Mouse (Mus musculus): ENCODE data around the gene Uqcr11. TPM values are rescaled to one million over a fixed set of nuclear protein-coding genes. Genes with fewer than 3 reads are reported as not detected.

The Uqcr11 gene
- total RNA-seq, 1 experiment: 995 TPM

- H3K9ac ChIP-seq (ENCODE audit: insufficient read depth, low read depth, low read length, poor library complexity, severe bottlenecking): no peak overlapping the region
- peaks cover 0 to 6% of the 10 kb centered on the region in 2 experiments; a peak in 1 of 4 replicates for H3K4me1 ChIP-seq (ENCODE audit: control insufficient read depth in 2 of 2, insufficient read depth in 2 of 2, low read length in 2 of 2, poor library complexity in 1 of 2)
- TF ChIP-seq HCFC1 (IDR thresholded peaks at IDR 0.05; ENCODE audit: borderline replicate concordance, insufficient read depth, low read length) (no peak), CHD2 (IDR thresholded peaks at IDR 0.05; ENCODE audit: low read depth, low read length) (no peak), ZNF384 (IDR thresholded peaks at IDR 0.05; ENCODE audit: low read depth, low read length) (no peak), ZC3H11A (IDR thresholded peaks at IDR 0.05; ENCODE audit: borderline replicate concordance, low read depth, low read length) (no peak), MAFK (IDR thresholded peaks at IDR 0.05; ENCODE audit: insufficient read depth, low read depth, low read length) (no peak)
- no peaks in the 10 kb centered on the region for H3K36me3 ChIP-seq (ENCODE audit: control insufficient read depth, insufficient read depth, low read length, poor library complexity, severe bottlenecking)
- H3K9me3 ChIP-seq (ENCODE audit: control insufficient read depth, insufficient read depth, low read depth, low read length): no peaks in the 10 kb centered on the region
- H3K4me3 ChIP-seq (ENCODE audit: insufficient read depth in 1 of 2, low read depth in 1 of 2, low read length in 2 of 2, poor library complexity in 1 of 2, severe bottlenecking in 1 of 2): peak overlapping the region in 1 of 2 experiments; percentile 13; a peak in 1 of 4 replicates
- in situ Hi-C loops (cut with MboI; ENCODE audit: low sequenced_read_pairs in 2 of 2, unreplicated experiment in 2 of 2): loop anchor here in 1 of 2 experiments (10.0 kb wide), 1 partner anchor 197 kb away; the partner anchor contains the start of genes 1600002K03Rik and Efna2
- no peak for DNase-seq (ENCODE audit: low read depth, low spot score)
- no peak overlapping the region for H3K27ac ChIP-seq (ENCODE audit: insufficient read depth, low read depth, low read length, poor library complexity, severe bottlenecking)
Observed at GRCm38 (mm10) chr10:80371983-80372382, 34.6 kb downstream of the Uqcr11 start.

GRCm38 (mm10) chr10:80371411-80371966 is 35.1 kb downstream of the Uqcr11 start:
- no peak for DNase-seq (ENCODE audit: low read depth, low spot score)
- Histone ChIP-seq H3K4me3 (ENCODE audit: insufficient read depth in 1 of 2, low read depth in 1 of 2, low read length in 2 of 2, poor library complexity in 1 of 2, severe bottlenecking in 1 of 2) (peak overlapping the region; percentile 13 to 49; a peak in 3 of 4 replicates), H3K9ac (ENCODE audit: insufficient read depth, low read depth, low read length, poor library complexity, severe bottlenecking) (peak overlapping the region; percentile 25; the same call in 1 of the 2 replicates), H3K4me1 (ENCODE audit: control insufficient read depth in 2 of 2, insufficient read depth in 2 of 2, low read length in 2 of 2, poor library complexity in 1 of 2) (peaks cover 0 to 6% of the 10 kb centered on the region in 2 experiments; a peak in 1 of 4 replicates), H3K36me3 (ENCODE audit: control insufficient read depth, insufficient read depth, low read length, poor library complexity, severe bottlenecking) (no peaks in the 10 kb centered on the region), H3K27ac (ENCODE audit: insufficient read depth, low read depth, low read length, poor library complexity, severe bottlenecking) (no peak overlapping the region), H3K9me3 (ENCODE audit: control insufficient read depth, insufficient read depth, low read depth, low read length) (no peaks in the 10 kb centered on the region)
- in situ Hi-C loops (cut with MboI; ENCODE audit: low sequenced_read_pairs in 2 of 2, unreplicated experiment in 2 of 2): loop anchor here in 1 of 2 experiments (10.0 kb wide), 1 partner anchor 197 kb away; the partner anchor contains the start of genes 1600002K03Rik and Efna2
- TF ChIP-seq MAFK (IDR thresholded peaks at IDR 0.05; ENCODE audit: insufficient read depth, low read depth, low read length) (no peak), ZC3H11A (IDR thresholded peaks at IDR 0.05; ENCODE audit: borderline replicate concordance, low read depth, low read length) (no peak), HCFC1 (IDR thresholded peaks at IDR 0.05; ENCODE audit: borderline replicate concordance, insufficient read depth, low read length) (no peak), CHD2 (IDR thresholded peaks at IDR 0.05; ENCODE audit: low read depth, low read length) (peak; percentile 91), ZNF384 (IDR thresholded peaks at IDR 0.05; ENCODE audit: low read depth, low read length) (no peak)

- in situ Hi-C loops (cut with MboI; ENCODE audit: low sequenced_read_pairs in 2 of 2, unreplicated experiment in 2 of 2): loop anchor here in 1 of 2 experiments (10.0 kb wide), 1 partner anchor 195 kb away; the partner anchor contains the start of genes 1600002K03Rik and Efna2
- Histone ChIP-seq H3K9me3 (ENCODE audit: control insufficient read depth, insufficient read depth, low read depth, low read length) (no peaks in the 10 kb centered on the region), H3K27ac (ENCODE audit: insufficient read depth, low read depth, low read length, poor library complexity, severe bottlenecking) (no peak overlapping the region), H3K9ac (ENCODE audit: insufficient read depth, low read depth, low read length, poor library complexity, severe bottlenecking) (no peak overlapping the region), H3K4me1 (ENCODE audit: control insufficient read depth in 2 of 2, insufficient read depth in 2 of 2, low read length in 2 of 2, poor library complexity in 1 of 2) (peaks cover 0 to 6% of the 10 kb centered on the region in 2 experiments; a peak in 1 of 4 replicates), H3K4me3 (ENCODE audit: insufficient read depth in 1 of 2, low read depth in 1 of 2, low read length in 2 of 2, poor library complexity in 1 of 2, severe bottlenecking in 1 of 2) (no peak overlapping the region), H3K36me3 (ENCODE audit: control insufficient read depth, insufficient read depth, low read length, poor library complexity, severe bottlenecking) (no peaks in the 10 kb centered on the region)
- DNase-seq (ENCODE audit: low read depth, low spot score): no peak
- no peak for TF ChIP-seq MAFK (IDR thresholded peaks at IDR 0.05; ENCODE audit: insufficient read depth, low read depth, low read length)
- TF ChIP-seq ZNF384 (IDR thresholded peaks at IDR 0.05; ENCODE audit: low read depth, low read length): no peak
- TF ChIP-seq CHD2 (IDR thresholded peaks at IDR 0.05; ENCODE audit: low read depth, low read length): no peak
- TF ChIP-seq HCFC1 (IDR thresholded peaks at IDR 0.05; ENCODE audit: borderline replicate concordance, insufficient read depth, low read length): no peak
- TF ChIP-seq ZC3H11A (IDR thresholded peaks at IDR 0.05; ENCODE audit: borderline replicate concordance, low read depth, low read length): no peak
Observed at GRCm38 (mm10) chr10:80369995-80370747, 36.5 kb downstream of the Uqcr11 start.

GRCm38 (mm10) chr10:80368392-80368791 is 38.2 kb downstream of the Uqcr11 start:
- in situ Hi-C loops (cut with MboI; ENCODE audit: low sequenced_read_pairs in 2 of 2, unreplicated experiment in 2 of 2): no loop called here
- Histone ChIP-seq H3K4me3 (ENCODE audit: insufficient read depth in 1 of 2, low read depth in 1 of 2, low read length in 2 of 2, poor library complexity in 1 of 2, severe bottlenecking in 1 of 2) (no peak overlapping the region), H3K4me1 (ENCODE audit: control insufficient read depth in 2 of 2, insufficient read depth in 2 of 2, low read length in 2 of 2, poor library complexity in 1 of 2) (peaks cover 0 to 6% of the 10 kb centered on the region in 2 experiments; a peak in 1 of 4 replicates), H3K9me3 (ENCODE audit: control insufficient read depth, insufficient read depth, low read depth, low read length) (no peaks in the 10 kb centered on the region), H3K27ac (ENCODE audit: insufficient read depth, low read depth, low read length, poor library complexity, severe bottlenecking) (no peak overlapping the region), H3K9ac (ENCODE audit: insufficient read depth, low read depth, low read length, poor library complexity, severe bottlenecking) (no peak overlapping the region), H3K36me3 (ENCODE audit: control insufficient read depth, insufficient read depth, low read length, poor library complexity, severe bottlenecking) (no peaks in the 10 kb centered on the region)
- DNase-seq (ENCODE audit: low read depth, low spot score): no peak
- TF ChIP-seq ZNF384 (IDR thresholded peaks at IDR 0.05; ENCODE audit: low read depth, low read length) (no peak), CHD2 (IDR thresholded peaks at IDR 0.05; ENCODE audit: low read depth, low read length) (no peak), MAFK (IDR thresholded peaks at IDR 0.05; ENCODE audit: insufficient read depth, low read depth, low read length) (no peak), HCFC1 (IDR thresholded peaks at IDR 0.05; ENCODE audit: borderline replicate concordance, insufficient read depth, low read length) (no peak), ZC3H11A (IDR thresholded peaks at IDR 0.05; ENCODE audit: borderline replicate concordance, low read depth, low read length) (no peak)

All from ES-E14 (cell line).